Mouse (Mus musculus): ENCODE data around the gene Ppat. TPM values are rescaled to one million over a fixed set of nuclear protein-coding genes. Genes with fewer than 3 reads are reported as not detected.
A peak's percentile ranks its signal among the peaks of the same experiment; 100 is the strongest.

Gene Ppat
- polyA plus RNA-seq, 1 experiment from 2014 or later = 20.8 TPM

DNA sequence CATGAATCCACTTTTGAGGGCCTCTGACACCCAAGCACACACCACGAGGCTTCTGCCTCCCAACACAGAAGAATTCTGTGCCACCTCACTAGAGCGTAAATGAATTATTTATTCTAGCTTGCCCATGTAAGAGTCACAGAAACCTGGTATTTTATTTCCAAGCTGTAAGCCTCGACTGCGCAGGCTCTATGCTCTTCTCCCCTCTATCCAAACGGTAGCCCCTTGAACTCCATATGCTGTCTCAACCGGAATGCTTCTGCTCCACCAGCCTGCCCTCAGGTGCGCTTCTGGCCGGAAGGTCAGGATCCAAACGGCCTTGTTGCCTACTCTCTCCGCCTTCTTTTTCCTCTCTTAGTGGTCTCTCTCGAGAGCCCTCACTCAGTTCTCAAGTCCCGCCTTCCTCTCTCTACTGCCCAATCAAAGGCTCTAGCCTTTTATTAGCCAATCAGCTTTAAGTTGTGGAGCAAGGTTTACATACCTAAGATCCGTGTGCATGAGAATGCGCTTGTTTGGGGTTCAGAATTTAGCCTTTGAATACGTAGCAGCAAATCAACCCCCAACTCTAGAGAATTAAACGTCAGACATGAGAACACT, 82.6 kb downstream of the Ppat start:
- Histone ChIP-seq H3K27ac (replicated peaks) (no peak overlapping the region), H3K9ac (peak overlapping the region; percentile 68), H3K36me3 (peaks cover 55% of the 10 kb centered on the region), H3K9me3 (no peaks in the 10 kb centered on the region), H3K27me3 (replicated peaks) (no peaks in the 10 kb centered on the region), H3K4me2 (peak overlapping the region; percentile 72), H3K4me3 (peak overlapping the region; percentile 49), H3K4me1 (peaks cover 30% of the 10 kb centered on the region)
- no peak for ATAC-seq (ENCODE audit: extremely low read depth, insufficient number of reproducible peaks, low FRiP score, low TSS enrichment)
- WGBS = 31% methylated on average over 16 of the region's 16 CpGs

GRCm38 (mm10) chr5:76866819-76867218, 84.6 kb downstream of the Ppat start:
- H3K4me3 ChIP-seq = no peak overlapping the region
- H3K4me2 ChIP-seq = peak overlapping the region; percentile 60
- H3K4me1 ChIP-seq = peaks cover 44% of the 10 kb centered on the region
- H3K9ac ChIP-seq = peak overlapping the region; percentile 40; the same call in 1 of the 2 replicates
- peak overlapping the region; percentile 88 for H3K27ac ChIP-seq (replicated peaks)
- no peak for ATAC-seq (ENCODE audit: extremely low read depth, insufficient number of reproducible peaks, low FRiP score, low TSS enrichment)
- WGBS = 73% methylated on average over 8 of the region's 8 CpGs
- H3K36me3 ChIP-seq = peaks cover 41% of the 10 kb centered on the region
- no peaks in the 10 kb centered on the region for H3K27me3 ChIP-seq (replicated peaks)
- H3K9me3 ChIP-seq = no peaks in the 10 kb centered on the region

Other genes with a start within 250 kb of the Ppat start
- 14.8 and 18.9 TPM in 2 replicates for gene Aasdh, start 46.1 kb downstream of the Ppat start, polyA plus RNA-seq (2015; fragmentation: Nextera tagmentation; extraction: Ambion mirVana)
- 229 and 249 TPM in 2 replicates for gene Paics, start 271 bp downstream of the Ppat start, polyA plus RNA-seq (2015; fragmentation: Nextera tagmentation; extraction: Ambion mirVana)
- gene Srp72, start 23.1 kb upstream of the Ppat start, polyA plus RNA-seq (2015; fragmentation: Nextera tagmentation; extraction: Ambion mirVana) = 48.4 and 55.4 TPM in 2 replicates
- gene Arl9, start 52.5 kb upstream of the Ppat start, polyA plus RNA-seq (2015; fragmentation: Nextera tagmentation; extraction: Ambion mirVana) = 0.31 TPM in 1 of 2 replicates, not detected in the other
- 0.08 and 0.11 TPM in 2 replicates for gene Thegl, start 64.4 kb upstream of the Ppat start, polyA plus RNA-seq (2015; fragmentation: Nextera tagmentation; extraction: Ambion mirVana)
- gene Hopx, start 163.5 kb upstream of the Ppat start, polyA plus RNA-seq (2015; fragmentation: Nextera tagmentation; extraction: Ambion mirVana) = 12.6 and 16.4 TPM in 2 replicates